Mouse (Mus musculus): ENCODE measurements around the gene Taf13.

- TF ChIP-seq CTCF (IDR thresholded peaks at IDR 0.05; ENCODE audit: extremely low read depth, insufficient read depth, insufficient read length, insufficient replicate concordance) (no peak), POLR2A (IDR thresholded peaks at IDR 0.05; ENCODE audit: low read depth, low read length) (no peak)
These were observed 29.2 kb upstream of the Taf13 start for GRCm38 (mm10) chr3:108542299-108542698.
